Mouse (Mus musculus): ENCODE data around the gene Icam2. TPM values are rescaled to one million over a fixed set of nuclear protein-coding genes. Genes with fewer than 3 reads are reported as not detected.

Gene Icam2
- total RNA-seq (2021), result 1 to 10 TPM; 4.8 to 5.6 TPM

DNA sequence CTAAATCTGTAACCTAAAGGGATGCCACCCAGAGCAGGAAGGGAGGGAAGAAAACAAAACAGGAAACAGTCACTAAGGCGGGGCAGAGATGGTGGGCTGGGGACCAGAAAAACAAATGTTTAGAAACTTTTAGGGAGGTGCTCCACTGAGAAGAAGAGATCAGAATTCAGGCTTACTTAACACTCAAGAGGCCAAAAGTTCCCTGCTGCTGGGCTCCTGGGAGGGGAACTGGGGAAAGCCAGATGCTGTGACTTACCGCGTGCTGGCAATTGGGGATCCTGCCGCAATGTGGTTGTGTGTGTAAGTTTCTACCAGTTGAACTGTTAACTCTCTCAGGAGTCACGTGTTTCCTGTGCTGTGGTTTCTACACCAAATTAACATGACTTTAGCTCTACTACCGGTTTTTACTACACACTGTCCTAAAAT lies at the start of gene Icam2:
Gene Icam2, minus strand, starts transcription at position 285 of the 426 bp plus-strand sequence.
- no peak for DNase-seq (ENCODE audit: extremely low spot score in 1 of 2, low spot score in 2 of 2)
- intact Hi-C loops (cut with DNase I), result no loop called here

DNA sequence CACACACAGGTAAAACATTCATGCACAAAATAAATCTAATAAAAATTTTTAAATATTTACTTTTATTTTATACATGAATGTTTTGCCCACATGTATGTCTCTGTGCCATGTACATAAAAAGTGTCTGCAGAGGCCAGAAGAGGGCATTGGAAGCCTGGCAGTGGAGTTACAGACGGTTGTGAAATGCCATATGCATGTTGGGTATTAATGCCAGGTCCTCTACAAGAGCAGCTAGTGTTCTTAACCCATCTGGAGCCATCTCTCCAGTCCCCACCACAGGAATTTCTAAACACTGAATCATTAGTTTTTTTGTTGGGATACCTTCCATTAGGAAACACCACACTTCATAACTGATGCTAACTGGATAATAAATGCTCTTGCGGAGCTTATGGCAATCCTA lies 49.7 kb upstream of the Icam2 start:
- DNase-seq (ENCODE audit: extremely low spot score in 1 of 2, low spot score in 2 of 2), result no peak
- intact Hi-C loops (cut with DNase I), result no loop called here

DNA sequence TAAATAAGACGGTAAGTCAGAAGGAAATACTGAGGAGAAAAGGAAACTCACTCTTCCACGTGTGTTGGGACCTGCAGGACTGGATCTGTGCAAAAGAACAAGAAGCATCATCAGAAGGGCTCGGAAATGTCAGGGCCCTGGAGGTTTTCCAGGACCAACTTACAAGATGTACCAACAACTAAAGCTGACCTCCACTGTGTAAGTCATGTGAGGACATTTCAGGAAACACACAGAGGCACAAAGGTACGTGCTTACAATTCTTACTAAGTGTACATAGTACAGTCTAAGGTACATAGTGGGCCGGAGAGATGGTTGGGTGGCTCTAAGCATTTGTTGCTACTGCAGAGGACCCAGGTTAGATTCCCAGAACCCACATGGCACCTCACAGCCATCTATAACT lies 49.2 kb upstream of the Icam2 start:
- no peak for DNase-seq (ENCODE audit: extremely low spot score in 1 of 2, low spot score in 2 of 2)
- intact Hi-C loops (cut with DNase I), result no loop called here

GRCm38 (mm10) chr11:106430392-106430791 lies 42.5 kb upstream of the Icam2 start:
- intact Hi-C loops (cut with DNase I), result no loop called here
- no peak for DNase-seq (ENCODE audit: extremely low spot score in 1 of 2, low spot score in 2 of 2)

DNA sequence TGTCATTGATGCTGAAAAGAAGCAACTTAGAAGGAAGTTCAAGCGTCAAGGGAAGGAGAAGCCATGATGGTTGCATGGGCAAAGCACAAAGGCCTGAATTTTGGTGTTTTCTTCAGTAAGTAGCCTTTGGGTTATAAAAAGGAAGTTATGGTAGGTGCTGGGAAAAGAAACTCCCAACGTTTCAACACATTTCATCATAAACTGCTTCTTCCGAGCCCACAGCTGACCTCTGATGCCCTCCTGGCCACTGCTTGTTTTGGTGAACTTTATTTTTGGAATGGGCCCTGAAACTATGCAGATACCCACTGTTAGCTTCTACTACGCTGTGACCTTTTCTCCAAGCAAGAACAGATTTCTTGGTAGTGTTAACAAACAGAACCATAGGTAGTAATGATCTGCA lies 41.8 kb upstream of the Icam2 start:
- DNase-seq (ENCODE audit: extremely low spot score in 1 of 2, low spot score in 2 of 2), result no peak
- intact Hi-C loops (cut with DNase I), result no loop called here

DNA sequence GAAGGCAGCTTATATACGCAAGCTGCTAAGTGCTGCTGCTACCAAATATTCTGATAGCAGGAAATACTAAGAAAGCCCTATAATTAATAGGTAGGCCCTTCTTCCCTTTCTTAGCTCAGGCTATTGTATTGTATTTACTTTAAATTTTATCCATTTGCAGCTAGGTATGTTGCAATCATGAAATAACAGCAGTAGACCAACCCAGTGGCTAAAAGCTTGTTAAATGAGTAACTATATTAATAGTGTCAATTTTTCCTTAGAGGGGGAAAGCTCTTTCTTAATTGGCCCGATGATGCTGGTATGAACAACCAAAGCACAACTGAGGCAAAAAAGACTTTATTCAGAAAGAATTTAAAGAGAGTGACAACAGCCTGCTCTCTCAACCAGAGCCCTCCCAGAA lies 40.7 kb upstream of the Icam2 start:
- intact Hi-C loops (cut with DNase I), result no loop called here
- no peak for DNase-seq (ENCODE audit: extremely low spot score in 1 of 2, low spot score in 2 of 2)

DNA sequence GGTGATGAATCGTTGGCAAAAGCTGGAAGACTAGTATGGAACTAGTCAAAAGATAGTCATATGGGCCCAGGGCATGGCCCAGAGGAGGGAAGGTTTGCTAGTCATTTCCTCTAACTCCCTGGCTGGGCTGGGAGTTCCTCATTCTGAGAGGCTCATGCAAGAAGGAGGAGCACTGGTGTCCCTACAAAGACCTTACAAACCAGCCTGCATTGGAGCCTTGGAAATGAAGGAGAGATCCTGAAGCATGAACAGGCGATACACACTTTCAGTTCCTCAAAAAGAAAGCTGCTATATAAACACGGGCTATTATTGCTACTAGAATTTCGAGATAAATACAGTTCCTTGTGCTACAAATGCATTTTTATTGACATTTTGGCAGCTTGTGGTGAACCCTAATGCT lies 40.2 kb upstream of the Icam2 start:
- intact Hi-C loops (cut with DNase I), result no loop called here
- DNase-seq (ENCODE audit: extremely low spot score in 1 of 2, low spot score in 2 of 2), result no peak

- intact Hi-C loops (cut with DNase I), result no loop called here
- DNase-seq (ENCODE audit: extremely low spot score in 1 of 2, low spot score in 2 of 2), result no peak
Observed at GRCm38 (mm10) chr11:106426447-106426846, 38.6 kb upstream of the Icam2 start.

DNA sequence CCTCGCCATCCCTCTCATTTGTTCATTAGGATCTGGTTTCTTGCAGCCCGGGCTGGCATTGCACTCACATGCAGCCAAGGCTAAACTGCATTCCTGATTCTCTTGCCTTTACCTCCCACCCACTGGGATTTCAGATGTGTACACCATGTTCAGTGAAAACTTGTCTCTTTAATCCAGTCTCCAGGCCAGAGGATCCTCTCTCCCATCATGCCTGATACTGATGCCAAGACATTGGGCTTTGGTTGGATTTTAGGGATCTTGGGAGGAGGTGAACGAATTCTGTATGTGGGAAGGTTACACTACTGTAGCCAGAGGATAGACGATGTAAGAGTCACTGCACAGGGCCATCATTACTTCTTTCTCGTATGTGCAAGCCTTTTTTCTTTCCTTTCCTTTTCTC lies 37.3 kb upstream of the Icam2 start:
- intact Hi-C loops (cut with DNase I), result no loop called here

DNA sequence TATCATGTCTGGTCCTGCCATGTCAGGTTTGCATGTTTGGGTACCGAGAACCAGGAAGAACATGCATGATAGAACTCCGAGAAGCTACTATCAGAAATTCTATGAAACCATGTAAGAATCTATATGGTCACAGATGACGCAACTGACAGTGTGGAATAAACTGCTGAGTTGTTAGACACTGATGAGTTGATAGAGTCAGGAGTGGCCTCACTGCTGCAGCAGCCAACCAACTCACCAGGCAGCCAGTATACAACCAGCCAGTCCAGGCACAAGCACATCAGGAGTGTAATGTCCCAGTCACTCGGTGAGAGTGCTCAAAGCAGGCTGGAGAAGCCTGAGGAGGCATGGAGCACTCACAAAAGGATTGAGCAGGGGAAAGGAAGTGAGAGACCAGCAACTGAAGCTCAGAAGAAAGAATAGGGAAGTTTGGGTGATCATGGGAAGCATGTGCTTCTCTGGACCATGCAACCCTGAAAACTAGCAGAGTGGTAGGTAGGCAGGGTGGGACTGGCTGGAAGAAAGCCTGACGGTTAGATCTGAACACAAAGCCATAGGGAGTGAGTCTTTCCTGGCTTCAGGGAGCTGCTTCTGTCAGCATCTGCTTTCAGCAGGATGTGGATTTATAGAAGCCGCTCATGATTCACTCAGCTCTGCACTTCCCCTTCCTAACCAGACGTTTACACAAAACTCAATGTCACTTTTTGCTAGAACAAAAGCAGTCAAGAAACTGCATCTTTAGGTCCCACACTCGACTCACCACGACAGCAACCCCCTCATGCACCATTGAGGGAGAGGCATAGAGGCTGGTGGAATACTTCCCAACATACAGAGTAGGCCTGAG lies 31.6 kb upstream of the Icam2 start:
- DNase-seq (ENCODE audit: extremely low spot score in 1 of 2, low spot score in 2 of 2), result no peak
- intact Hi-C loops (cut with DNase I), result loop anchor here (5.0 kb wide), 2 partner anchors 208 to 323 kb away; no protein-coding TSS in a partner anchor

More for the DNA sequence above, 37.3 kb upstream of the Icam2 start:
- DNase-seq (ENCODE audit: extremely low spot score in 1 of 2, low spot score in 2 of 2), result no peak

- DNase-seq (ENCODE audit: extremely low spot score in 1 of 2, low spot score in 2 of 2), result peak; percentile 82
- intact Hi-C loops (cut with DNase I), result loop anchor here (1.0 to 5.0 kb wide), 3 partner anchors 74 to 324 kb away; no protein-coding TSS in a partner anchor
Observed at GRCm38 (mm10) chr11:106418622-106419196, 30.8 kb upstream of the Icam2 start.

- DNase-seq (ENCODE audit: extremely low spot score in 1 of 2, low spot score in 2 of 2), result no peak
- intact Hi-C loops (cut with DNase I), result loop anchor here (1.0 to 5.0 kb wide), 3 partner anchors 74 to 324 kb away; no protein-coding TSS in a partner anchor
Observed at GRCm38 (mm10) chr11:106417860-106418259, 30.0 kb upstream of the Icam2 start.

DNA sequence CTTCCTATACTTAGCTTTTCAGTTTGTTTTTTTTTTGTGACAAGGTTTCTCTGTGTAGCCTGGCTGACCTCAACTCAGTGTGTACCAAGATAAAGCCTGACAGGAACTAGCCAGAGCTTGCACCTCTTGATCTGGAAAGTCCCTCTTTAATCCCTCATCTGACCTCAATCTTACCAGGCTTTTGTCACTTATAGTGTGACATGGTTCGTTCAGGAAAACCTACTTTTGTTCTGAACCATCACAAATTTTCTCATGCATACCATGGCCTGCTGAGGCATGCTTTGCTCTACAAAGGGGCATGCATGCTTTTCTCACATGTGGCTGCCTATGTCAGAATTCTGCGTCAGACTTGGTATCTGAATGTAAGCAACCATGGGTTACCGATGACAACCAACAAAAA lies 28.5 kb upstream of the Icam2 start:
- DNase-seq (ENCODE audit: extremely low spot score in 1 of 2, low spot score in 2 of 2), result no peak

DNA sequence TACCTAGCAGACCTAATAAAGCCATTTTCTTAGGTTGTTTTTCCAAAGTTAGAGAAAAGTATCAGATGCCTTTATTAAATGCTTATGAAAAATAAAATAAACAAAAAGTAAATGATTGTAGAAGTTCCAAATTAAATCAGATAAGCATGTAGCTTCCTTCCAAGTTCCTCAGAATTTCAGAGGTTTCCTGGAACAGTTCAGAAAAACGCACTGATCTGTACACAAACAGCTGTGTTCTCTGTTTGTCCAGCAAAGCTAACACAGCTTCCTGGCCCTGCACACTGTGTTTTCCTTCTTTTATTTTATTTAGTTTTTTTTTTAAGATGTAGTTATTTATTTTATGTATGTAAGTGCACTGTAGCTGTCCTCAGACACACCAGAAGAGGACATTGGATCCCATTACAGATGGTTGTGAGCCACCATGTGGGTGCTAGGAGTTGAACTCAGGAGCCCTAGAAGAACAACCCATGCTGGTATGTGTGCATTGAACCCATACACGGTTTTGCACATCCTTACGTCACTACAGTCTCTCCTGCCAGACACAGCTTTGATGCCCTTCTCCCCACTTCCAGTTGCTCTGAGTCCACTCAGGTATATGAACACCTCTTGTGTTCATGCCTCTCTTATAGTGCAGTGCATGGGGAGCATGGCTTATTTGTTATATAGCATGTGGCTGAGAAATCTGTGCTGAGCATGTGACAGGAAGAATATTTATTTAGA lies 24.9 kb upstream of the Icam2 start:
- no peak for DNase-seq (ENCODE audit: extremely low spot score in 1 of 2, low spot score in 2 of 2)
- intact Hi-C loops (cut with DNase I), result no loop called here

More for the DNA sequence above, 28.5 kb upstream of the Icam2 start:
- intact Hi-C loops (cut with DNase I), result loop anchor here (5.0 kb wide), 2 partner anchors 211 to 326 kb away; no protein-coding TSS in a partner anchor

DNA sequence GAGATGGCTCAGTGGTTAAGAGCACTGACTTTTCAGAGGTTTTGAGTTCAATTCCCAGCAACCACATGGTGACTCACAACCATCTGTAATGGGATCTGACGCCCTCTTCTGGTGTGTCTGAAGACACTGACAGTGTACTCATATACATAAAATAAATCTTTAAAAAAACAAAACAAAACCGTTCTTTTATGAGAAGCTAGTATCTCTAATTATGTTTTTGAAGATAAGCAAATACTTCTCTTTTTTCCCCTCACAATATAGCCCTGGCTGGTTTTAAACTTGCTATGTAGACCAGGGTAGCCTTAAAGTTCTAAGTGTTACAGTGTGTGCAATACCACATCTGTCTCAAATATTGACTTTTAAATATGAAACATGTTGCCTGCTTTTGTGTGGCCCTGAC lies 23.3 kb upstream of the Icam2 start:
- intact Hi-C loops (cut with DNase I), result no loop called here
- no peak for DNase-seq (ENCODE audit: extremely low spot score in 1 of 2, low spot score in 2 of 2)

GRCm38 (mm10) chr11:106410507-106410906 lies 22.6 kb upstream of the Icam2 start:
- intact Hi-C loops (cut with DNase I), result no loop called here
- DNase-seq (ENCODE audit: extremely low spot score in 1 of 2, low spot score in 2 of 2), result no peak

- intact Hi-C loops (cut with DNase I), result no loop called here
- DNase-seq (ENCODE audit: extremely low spot score in 1 of 2, low spot score in 2 of 2), result no peak
Observed at GRCm38 (mm10) chr11:106410011-106410410, 22.1 kb upstream of the Icam2 start.

- DNase-seq (ENCODE audit: extremely low spot score in 1 of 2, low spot score in 2 of 2), result no peak
- intact Hi-C loops (cut with DNase I), result no loop called here
Observed at GRCm38 (mm10) chr11:106398481-106398880, 10.6 kb upstream of the Icam2 start.

DNA sequence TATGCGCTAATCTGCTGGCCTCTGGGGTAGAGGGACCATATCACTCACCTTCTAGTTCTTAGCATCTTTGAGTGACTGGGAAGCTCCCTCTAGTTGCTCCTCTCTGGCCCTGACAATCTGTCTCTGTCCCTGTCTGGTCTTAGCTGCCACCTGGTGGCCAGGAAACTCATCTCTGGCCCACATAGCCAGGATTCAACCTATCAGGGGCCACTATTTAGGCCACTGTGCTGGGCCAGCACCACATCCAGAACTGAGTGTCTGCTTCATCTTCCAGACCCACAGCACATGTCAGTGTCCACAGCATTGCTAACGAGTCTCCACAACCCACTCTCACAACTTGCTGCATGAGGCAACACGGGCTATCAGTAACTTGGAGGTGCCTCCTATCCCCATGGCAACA lies 9.8 kb upstream of the Icam2 start:
- intact Hi-C loops (cut with DNase I), result no loop called here
- no peak for DNase-seq (ENCODE audit: extremely low spot score in 1 of 2, low spot score in 2 of 2)
